Mouse (Mus musculus): ENCODE data around the gene Lrch1. TPM values are rescaled to one million over a fixed set of nuclear protein-coding genes. Genes with fewer than 3 reads are reported as not detected.

Gene Lrch1
- polyA plus RNA-seq, 1 experiment from 2014 or later = 16.0 TPM

GRCm38 (mm10) chr14:74798063-74798890, 149.4 kb downstream of the Lrch1 start:
- WGBS = 80% methylated on average over 16 of the region's 16 CpGs

GRCm38 (mm10) chr14:74797386-74798062, 150.2 kb downstream of the Lrch1 start:
- Histone ChIP-seq H3K4me3 (ENCODE audit: low read depth, low read length) (no peak overlapping the region), H3K4me2 (replicated peaks; ENCODE audit: low read depth, low read length) (no peak overlapping the region), H3K9me3 (ENCODE audit: control insufficient read depth, low read depth, low read length) (no peaks in the 10 kb centered on the region), H3K9ac (replicated peaks; ENCODE audit: low read depth, low read length) (no peak overlapping the region), H3K27ac (ENCODE audit: low read length) (no peak overlapping the region), H3K27me3 (ENCODE audit: control insufficient read depth, insufficient read depth, low read length) (no peaks in the 10 kb centered on the region), H3K36me3 (ENCODE audit: control insufficient read depth, insufficient read depth, low read length) (peaks cover 16% of the 10 kb centered on the region), H3K4me1 (ENCODE audit: control insufficient read depth, insufficient read depth, low read length) (no peaks in the 10 kb centered on the region)
- WGBS = 71% methylated on average over 10 of the region's 10 CpGs
- ATAC-seq (ENCODE audit: insufficient number of reproducible peaks, insufficient read depth, low FRiP score, low read depth) = no peak

More at GRCm38 (mm10) chr14:74798063-74798890, 149.4 kb downstream of the Lrch1 start:
- Histone ChIP-seq H3K36me3 (ENCODE audit: control insufficient read depth, insufficient read depth, low read length) (peaks cover 16% of the 10 kb centered on the region), H3K4me2 (replicated peaks; ENCODE audit: low read depth, low read length) (no peak overlapping the region), H3K4me1 (ENCODE audit: control insufficient read depth, insufficient read depth, low read length) (no peaks in the 10 kb centered on the region), H3K9ac (replicated peaks; ENCODE audit: low read depth, low read length) (no peak overlapping the region), H3K27ac (ENCODE audit: low read length) (no peak overlapping the region), H3K27me3 (ENCODE audit: control insufficient read depth, insufficient read depth, low read length) (no peaks in the 10 kb centered on the region), H3K9me3 (ENCODE audit: control insufficient read depth, low read depth, low read length) (no peaks in the 10 kb centered on the region), H3K4me3 (ENCODE audit: low read depth, low read length) (no peak overlapping the region)
- no peak for ATAC-seq (ENCODE audit: insufficient number of reproducible peaks, insufficient read depth, low FRiP score, low read depth)

- H3K4me1 ChIP-seq (ENCODE audit: control insufficient read depth, insufficient read depth, low read length) = no peaks in the 10 kb centered on the region
- peaks cover 16% of the 10 kb centered on the region for H3K36me3 ChIP-seq (ENCODE audit: control insufficient read depth, insufficient read depth, low read length)
- H3K4me2 ChIP-seq (replicated peaks; ENCODE audit: low read depth, low read length) = no peak overlapping the region
- WGBS = 66% methylated on average over 12 of the region's 12 CpGs
- no peaks in the 10 kb centered on the region for H3K27me3 ChIP-seq (ENCODE audit: control insufficient read depth, insufficient read depth, low read length)
- H3K27ac ChIP-seq (ENCODE audit: low read length) = no peak overlapping the region
- no peak overlapping the region for H3K4me3 ChIP-seq (ENCODE audit: low read depth, low read length)
- H3K9me3 ChIP-seq (ENCODE audit: control insufficient read depth, low read depth, low read length) = no peaks in the 10 kb centered on the region
- ATAC-seq (ENCODE audit: insufficient number of reproducible peaks, insufficient read depth, low FRiP score, low read depth) = no peak
- H3K9ac ChIP-seq (replicated peaks; ENCODE audit: low read depth, low read length) = no peak overlapping the region
Observed at GRCm38 (mm10) chr14:74794931-74795330, 152.7 kb downstream of the Lrch1 start.

GRCm38 (mm10) chr14:74792793-74793192, 154.9 kb downstream of the Lrch1 start:
- no peak for ATAC-seq (ENCODE audit: insufficient number of reproducible peaks, insufficient read depth, low FRiP score, low read depth)
- Histone ChIP-seq H3K27me3 (ENCODE audit: control insufficient read depth, insufficient read depth, low read length) (no peaks in the 10 kb centered on the region), H3K4me2 (replicated peaks; ENCODE audit: low read depth, low read length) (no peak overlapping the region), H3K27ac (ENCODE audit: low read length) (no peak overlapping the region), H3K4me1 (ENCODE audit: control insufficient read depth, insufficient read depth, low read length) (no peaks in the 10 kb centered on the region), H3K9me3 (ENCODE audit: control insufficient read depth, low read depth, low read length) (no peaks in the 10 kb centered on the region), H3K36me3 (ENCODE audit: control insufficient read depth, insufficient read depth, low read length) (peaks cover 13% of the 10 kb centered on the region), H3K4me3 (ENCODE audit: low read depth, low read length) (no peak overlapping the region), H3K9ac (replicated peaks; ENCODE audit: low read depth, low read length) (no peak overlapping the region)
- WGBS = 78% methylated on average over 6 of the region's 6 CpGs

- H3K4me3 ChIP-seq (ENCODE audit: low read depth, low read length) = no peak overlapping the region
- H3K4me2 ChIP-seq (replicated peaks; ENCODE audit: low read depth, low read length) = no peak overlapping the region
- H3K9me3 ChIP-seq (ENCODE audit: control insufficient read depth, low read depth, low read length) = no peaks in the 10 kb centered on the region
- peaks cover 9% of the 10 kb centered on the region for H3K36me3 ChIP-seq (ENCODE audit: control insufficient read depth, insufficient read depth, low read length)
- 56% methylated on average over 5 of the region's 5 CpGs for WGBS
- no peak for ATAC-seq (ENCODE audit: insufficient number of reproducible peaks, insufficient read depth, low FRiP score, low read depth)
- no peaks in the 10 kb centered on the region for H3K4me1 ChIP-seq (ENCODE audit: control insufficient read depth, insufficient read depth, low read length)
- H3K27ac ChIP-seq (ENCODE audit: low read length) = no peak overlapping the region
- H3K27me3 ChIP-seq (ENCODE audit: control insufficient read depth, insufficient read depth, low read length) = no peaks in the 10 kb centered on the region
- no peak overlapping the region for H3K9ac ChIP-seq (replicated peaks; ENCODE audit: low read depth, low read length)
Observed at GRCm38 (mm10) chr14:74790535-74790934, 157.1 kb downstream of the Lrch1 start.

GRCm38 (mm10) chr14:74788766-74789165, 158.9 kb downstream of the Lrch1 start:
- Histone ChIP-seq H3K9ac (replicated peaks; ENCODE audit: low read depth, low read length) (no peak overlapping the region), H3K9me3 (ENCODE audit: control insufficient read depth, low read depth, low read length) (no peaks in the 10 kb centered on the region), H3K27ac (ENCODE audit: low read length) (no peak overlapping the region), H3K4me3 (ENCODE audit: low read depth, low read length) (no peak overlapping the region), H3K36me3 (ENCODE audit: control insufficient read depth, insufficient read depth, low read length) (peaks cover 14% of the 10 kb centered on the region), H3K27me3 (ENCODE audit: control insufficient read depth, insufficient read depth, low read length) (no peaks in the 10 kb centered on the region), H3K4me2 (replicated peaks; ENCODE audit: low read depth, low read length) (no peak overlapping the region), H3K4me1 (ENCODE audit: control insufficient read depth, insufficient read depth, low read length) (no peaks in the 10 kb centered on the region)
- WGBS = 79% methylated on average over 8 of the region's 8 CpGs
- no peak for ATAC-seq (ENCODE audit: insufficient number of reproducible peaks, insufficient read depth, low FRiP score, low read depth)

- Histone ChIP-seq H3K9me3 (ENCODE audit: control insufficient read depth, low read depth, low read length) (no peaks in the 10 kb centered on the region), H3K9ac (replicated peaks; ENCODE audit: low read depth, low read length) (no peak overlapping the region), H3K27me3 (ENCODE audit: control insufficient read depth, insufficient read depth, low read length) (no peaks in the 10 kb centered on the region), H3K4me1 (ENCODE audit: control insufficient read depth, insufficient read depth, low read length) (no peaks in the 10 kb centered on the region), H3K4me2 (replicated peaks; ENCODE audit: low read depth, low read length) (no peak overlapping the region), H3K36me3 (ENCODE audit: control insufficient read depth, insufficient read depth, low read length) (peaks cover 17% of the 10 kb centered on the region), H3K4me3 (ENCODE audit: low read depth, low read length) (no peak overlapping the region), H3K27ac (ENCODE audit: low read length) (no peak overlapping the region)
- ATAC-seq (ENCODE audit: insufficient number of reproducible peaks, insufficient read depth, low FRiP score, low read depth) = no peak
- WGBS = 78% methylated on average over 3 of the region's 3 CpGs
Observed at GRCm38 (mm10) chr14:74787717-74788116, 160.0 kb downstream of the Lrch1 start.

GRCm38 (mm10) chr14:74784243-74784934, 163.3 kb downstream of the Lrch1 start:
- Histone ChIP-seq H3K9me3 (ENCODE audit: control insufficient read depth, low read depth, low read length) (no peaks in the 10 kb centered on the region), H3K27me3 (ENCODE audit: control insufficient read depth, insufficient read depth, low read length) (no peaks in the 10 kb centered on the region), H3K4me3 (ENCODE audit: low read depth, low read length) (no peak overlapping the region), H3K4me1 (ENCODE audit: control insufficient read depth, insufficient read depth, low read length) (no peaks in the 10 kb centered on the region), H3K9ac (replicated peaks; ENCODE audit: low read depth, low read length) (no peak overlapping the region), H3K27ac (ENCODE audit: low read length) (no peak overlapping the region), H3K36me3 (ENCODE audit: control insufficient read depth, insufficient read depth, low read length) (peaks cover 17% of the 10 kb centered on the region), H3K4me2 (replicated peaks; ENCODE audit: low read depth, low read length) (no peak overlapping the region)
- WGBS = 48% methylated on average over 11 of the region's 11 CpGs
- no peak for ATAC-seq (ENCODE audit: insufficient number of reproducible peaks, insufficient read depth, low FRiP score, low read depth)
